Mouse (Mus musculus) lung, embryonic 16.5 days (tissue): ENCODE data around the gene Recql5. TPM values are rescaled to one million over a fixed set of nuclear protein-coding genes. Genes with fewer than 3 reads are reported as not detected.

Source experiments
- ATAC-seq: fragments of 200-750 bp; cut with Nextera tagmentation; 2 replicates; pipeline ENCODE4 v1.8.0; 2017; ENCODE audit warnings: low read depth, mild to moderate bottlenecking, moderate library complexity
- H3K27ac ChIP-seq: fragments of 300-500 bp; sonication (generic); 2 replicates; pipeline ENCODE4 v1.5.1; 2014; ENCODE audit warnings: mild to moderate bottlenecking, control low read depth, low read length
- H3K27me3 ChIP-seq: fragments of 300-500 bp; sonication (generic); 2 replicates; pipeline ENCODE4 v1.6.1; 2014; ENCODE audit warnings: low read depth, low read length, mixed read lengths; ENCODE audit not compliant: control insufficient read depth, insufficient read depth
- H3K36me3 ChIP-seq: fragments of 300-500 bp; sonication (generic); 2 replicates; pipeline ENCODE4 v1.6.1; 2014; ENCODE audit warnings: low read length; ENCODE audit not compliant: control insufficient read depth, insufficient read depth
- H3K4me1 ChIP-seq: fragments of 300-500 bp; sonication (generic); replicated peaks from 2 replicates; pipeline ENCODE4 v1.6.1; 2014; ENCODE audit warnings: low read length, mixed read lengths; ENCODE audit not compliant: control insufficient read depth, insufficient read depth
- H3K4me2 ChIP-seq: fragments of 300-500 bp; sonication (generic); 2 replicates; pipeline ENCODE4 v1.6.1; 2014; ENCODE audit warnings: low read depth, low read length, control low read depth
- H3K4me3 ChIP-seq: fragments of 300-500 bp; sonication (generic); 2 replicates; pipeline ENCODE4 v1.5.1; 2014; ENCODE audit warnings: mild to moderate bottlenecking, low read length, control low read depth
- H3K9ac ChIP-seq: fragments of 300-500 bp; sonication (generic); 2 replicates; pipeline ENCODE4 v1.6.1; 2014; ENCODE audit warnings: low read length, control low read depth
- H3K9me3 ChIP-seq: fragments of 300-500 bp; sonication (generic); 2 replicates; pipeline ENCODE4 v1.6.1; 2016; ENCODE audit warnings: low read length; ENCODE audit not compliant: control insufficient read depth
- whole genome bisulfite sequencing: fragments of 180-500 bp; shearing (Covaris S2); extraction: QIAGEN DNeasy Blood & Tissue Kit; methylation state at CpG from one replicate; pipeline ENCODE4 v1.1.7; 2014; 5-methylcytosine and 5-hydroxymethylcytosine counted together
- polyA plus RNA-seq: library from polyadenylated mRNA; unstranded; fragments of >200 nt; fragmentation: Nextera tagmentation; extraction: Ambion mirVana; gene quantifications from 2 replicates; pipeline ENCODE4 v1.2.1, GENCODE M21; 2015

Recql5 gene
- polyA plus RNA-seq, 1 experiment from 2014 or later: 25.7 TPM

DNA sequence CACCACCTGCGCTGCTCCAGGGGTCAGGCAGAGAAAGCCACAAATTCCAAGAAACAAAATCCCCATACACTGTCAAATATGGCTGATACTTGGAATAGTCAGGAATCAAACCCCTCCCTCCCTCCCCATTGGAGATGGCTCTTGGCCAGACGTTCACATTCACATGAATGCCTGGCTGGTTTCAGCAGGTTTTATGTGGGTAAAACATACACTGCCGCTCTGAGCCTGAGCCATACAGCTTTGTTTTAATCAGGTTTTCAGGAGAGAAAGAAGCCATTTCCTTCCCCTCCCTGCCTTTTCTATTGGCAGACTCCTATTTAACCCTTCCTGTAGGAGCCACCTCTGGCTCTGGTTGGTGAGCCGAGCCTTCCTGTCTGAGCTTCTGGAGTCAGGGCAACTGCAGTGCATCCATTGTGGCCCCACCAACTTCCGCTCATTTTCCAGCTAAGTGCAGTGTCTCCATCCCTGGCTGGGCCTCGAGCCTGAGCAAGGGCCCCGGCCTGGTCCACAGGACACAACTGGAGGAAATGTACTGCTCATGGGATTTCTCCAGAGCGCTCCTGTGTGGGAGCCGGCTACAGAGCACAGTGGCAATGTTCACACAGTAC lies 13.0 kb upstream of the Recql5 start:
- Histone ChIP-seq H3K9ac (no peak overlapping the region), H3K27me3 (no peaks in the 10 kb centered on the region), H3K4me2 (no peak overlapping the region), H3K36me3 (peaks cover 7% of the 10 kb centered on the region), H3K9me3 (no peaks in the 10 kb centered on the region), H3K4me3 (no peak overlapping the region), H3K4me1 (no peaks in the 10 kb centered on the region), H3K27ac (no peak overlapping the region; the same call in 1 of the 2 replicates)
- 73% methylated on average over 9 of the region's 9 CpGs for WGBS
- ATAC-seq: peak; percentile 28; the same call in 1 of the 2 replicates

DNA sequence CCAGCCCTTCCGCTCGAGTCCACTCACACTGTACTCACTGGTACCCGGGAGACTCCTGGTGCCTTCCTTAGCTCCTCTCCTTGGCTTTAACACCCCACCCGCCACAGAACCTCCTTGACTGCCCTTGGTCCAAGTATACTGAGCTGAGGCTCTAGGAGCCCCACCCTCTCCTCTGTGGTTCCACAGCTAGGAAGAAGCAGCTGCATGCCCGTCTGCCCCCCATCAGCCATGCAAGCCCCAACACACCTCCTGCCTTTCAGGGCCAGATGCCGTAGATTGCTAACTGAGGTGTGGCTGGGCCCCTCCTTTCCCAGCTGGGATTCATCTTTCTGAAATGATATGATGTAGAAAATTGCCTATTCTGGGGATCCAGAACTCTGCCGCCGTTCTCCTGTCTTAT lies 12.0 kb upstream of the Recql5 start:
- peaks cover 12% of the 10 kb centered on the region for H3K36me3 ChIP-seq
- H3K4me1 ChIP-seq: no peaks in the 10 kb centered on the region

DNA sequence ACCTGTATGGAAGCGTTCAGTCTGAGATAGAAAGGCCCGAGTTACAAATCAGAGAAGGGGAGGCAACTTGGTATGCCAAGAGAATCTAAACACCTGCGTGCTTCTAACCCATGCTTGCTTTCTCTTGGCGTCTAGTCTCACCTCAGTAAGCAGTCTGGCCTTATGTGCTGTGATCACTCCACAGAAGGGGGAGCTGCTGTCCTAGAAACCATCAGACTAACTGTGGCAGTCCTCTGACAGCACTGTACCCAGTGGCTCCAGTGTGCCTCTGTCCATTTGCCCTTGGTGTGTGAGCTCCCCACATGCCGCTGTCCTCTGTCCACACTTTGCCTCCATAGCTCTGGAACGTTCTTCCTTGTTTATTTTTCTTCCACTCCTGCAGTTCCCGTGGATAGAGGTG lies 8.7 kb upstream of the Recql5 start:
- no peaks in the 10 kb centered on the region for H3K4me1 ChIP-seq
- H3K36me3 ChIP-seq: peaks cover 24% of the 10 kb centered on the region
- H3K27me3 ChIP-seq: no peaks in the 10 kb centered on the region
- WGBS: 71% methylated on average over 7 of the region's 7 CpGs
- no peak overlapping the region for H3K4me2 ChIP-seq
- no peak for ATAC-seq
- H3K9ac ChIP-seq: no peak overlapping the region
- no peaks in the 10 kb centered on the region for H3K9me3 ChIP-seq
- H3K4me3 ChIP-seq: no peak overlapping the region
- H3K27ac ChIP-seq: no peak overlapping the region

More for the DNA sequence above, 12.0 kb upstream of the Recql5 start:
- H3K4me2 ChIP-seq: no peak overlapping the region
- whole genome bisulfite sequencing: 88% methylated on average over 7 of the region's 8 CpGs
- no peak overlapping the region for H3K27ac ChIP-seq
- no peak overlapping the region for H3K9ac ChIP-seq
- H3K4me3 ChIP-seq: no peak overlapping the region
- H3K27me3 ChIP-seq: no peaks in the 10 kb centered on the region
- H3K9me3 ChIP-seq: no peaks in the 10 kb centered on the region
- no peak for ATAC-seq

DNA sequence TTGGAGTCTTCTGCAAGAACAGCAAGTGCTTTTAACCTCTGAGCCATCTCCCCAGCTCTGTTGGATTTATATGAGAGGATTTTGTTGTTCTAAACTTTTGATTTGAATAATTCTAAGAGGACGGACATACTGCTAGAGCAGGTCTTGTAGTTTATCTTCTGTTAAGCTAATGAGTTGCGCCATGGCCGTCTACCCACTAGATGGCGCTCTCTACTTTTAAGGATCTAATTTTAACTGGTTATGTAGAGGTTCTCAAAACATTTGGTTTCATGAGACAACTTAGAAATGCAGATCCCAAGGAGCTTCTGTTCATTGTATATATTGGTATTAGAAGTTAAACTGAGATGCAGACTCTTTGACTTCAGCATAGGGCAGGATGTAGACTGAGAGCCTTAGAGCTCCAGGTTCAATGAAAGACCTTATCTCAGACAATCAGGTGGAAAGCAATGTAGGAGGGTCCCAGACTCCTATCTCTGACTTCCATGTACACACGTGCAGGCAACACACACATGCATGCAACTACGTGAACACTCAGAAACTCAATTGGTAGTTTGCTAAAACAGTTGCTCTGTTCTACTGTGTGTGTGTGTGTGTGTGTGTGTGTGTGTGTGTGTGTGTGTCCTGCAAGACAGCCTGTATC lies 6.5 kb upstream of the Recql5 start:
- Histone ChIP-seq H3K4me1 (no peaks in the 10 kb centered on the region), H3K27ac (no peak overlapping the region), H3K4me2 (no peak overlapping the region), H3K36me3 (peaks cover 24% of the 10 kb centered on the region), H3K4me3 (no peak overlapping the region), H3K27me3 (no peaks in the 10 kb centered on the region), H3K9ac (no peak overlapping the region), H3K9me3 (no peaks in the 10 kb centered on the region)
- WGBS: 31% methylated on average over 6 of the region's 6 CpGs
- ATAC-seq: peak; percentile 41; the same call in 1 of the 2 replicates

DNA sequence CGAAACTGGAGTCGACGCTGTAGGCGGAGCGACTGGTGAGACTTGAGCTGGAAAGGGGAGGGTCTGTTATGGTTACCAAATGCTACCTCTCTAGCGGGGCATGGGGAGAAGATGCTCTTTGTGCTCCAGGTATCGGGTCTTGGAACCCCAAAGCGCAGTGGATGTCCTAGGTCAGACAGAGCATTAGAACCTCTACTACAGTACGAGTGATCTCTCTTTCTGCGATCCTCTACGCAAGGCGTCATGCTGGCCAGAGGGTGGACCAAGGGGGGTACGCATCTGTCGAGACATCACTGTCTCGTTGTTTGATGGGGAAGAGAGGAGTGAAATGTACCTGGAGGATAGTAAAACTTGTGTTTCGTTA lies 452 bp upstream of the Recql5 start:
- Histone ChIP-seq H3K4me2 (peak overlapping the region; percentile 91), H3K4me3 (peak overlapping the region; percentile 74), H3K9me3 (no peaks in the 10 kb centered on the region), H3K27ac (no peak overlapping the region), H3K36me3 (peaks cover 10% of the 10 kb centered on the region; the same call in 1 of the 2 replicates), H3K9ac (peak overlapping the region; percentile 77), H3K4me1 (peaks cover 14% of the 10 kb centered on the region), H3K27me3 (no peaks in the 10 kb centered on the region)
- WGBS: under 1% methylated on average over 16 of the region's 16 CpGs
- peak; percentile 30 for ATAC-seq

DNA sequence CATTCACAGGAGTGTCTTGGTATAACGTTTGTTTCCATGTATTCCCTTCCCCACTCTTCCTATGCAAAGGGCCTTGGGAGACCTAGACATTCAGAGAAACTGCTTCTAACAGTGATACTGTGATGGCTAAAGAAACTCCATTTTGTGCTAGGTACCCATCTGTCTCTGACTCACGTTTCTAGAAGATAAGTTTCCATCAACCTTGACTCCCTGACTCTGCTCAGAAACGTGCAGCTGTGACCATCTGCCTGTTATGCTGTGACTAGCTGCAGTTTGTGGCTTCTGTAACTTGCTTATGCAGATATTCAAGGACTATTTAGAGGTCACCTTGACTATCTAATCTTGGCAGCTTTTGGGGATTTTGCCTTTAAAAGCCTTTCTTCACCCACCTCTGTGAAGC lies 2.0 kb downstream of the Recql5 start:
- Histone ChIP-seq H3K4me3 (no peak overlapping the region), H3K27ac (no peak overlapping the region), H3K9me3 (no peaks in the 10 kb centered on the region), H3K27me3 (no peaks in the 10 kb centered on the region), H3K9ac (no peak overlapping the region), H3K4me1 (peaks cover 14% of the 10 kb centered on the region), H3K36me3 (no peaks in the 10 kb centered on the region; the same call in 1 of the 2 replicates), H3K4me2 (no peak overlapping the region)
- WGBS: 64% methylated on average over 3 of the region's 3 CpGs
- ATAC-seq: no peak

DNA sequence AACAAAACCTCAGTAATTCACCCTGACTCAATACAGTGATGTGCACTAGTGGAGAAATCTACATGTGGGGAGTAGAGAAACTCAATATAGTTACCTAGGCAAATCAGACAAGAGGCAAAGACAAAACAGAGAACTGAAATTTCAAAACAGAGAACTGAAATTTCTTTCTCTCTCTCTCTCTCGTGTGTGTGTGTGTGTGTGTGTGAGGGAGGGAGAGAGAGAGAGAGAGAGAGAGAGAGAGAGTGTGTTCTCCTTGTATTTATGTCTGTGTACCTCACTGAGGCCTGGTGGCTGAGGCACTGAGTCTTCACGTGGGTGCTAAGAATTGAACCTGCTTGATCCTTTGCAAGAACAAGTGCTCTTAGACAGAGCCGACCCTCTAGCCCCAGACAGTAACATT lies 3.5 kb downstream of the Recql5 start:
- no peak overlapping the region for H3K4me2 ChIP-seq
- no peak for ATAC-seq
- WGBS: 78% methylated on average over 2 of the region's 3 CpGs
- H3K9ac ChIP-seq: no peak overlapping the region
- H3K9me3 ChIP-seq: no peaks in the 10 kb centered on the region
- peaks cover 14% of the 10 kb centered on the region for H3K4me1 ChIP-seq
- no peak overlapping the region for H3K27ac ChIP-seq
- no peak overlapping the region for H3K4me3 ChIP-seq
- H3K27me3 ChIP-seq: no peaks in the 10 kb centered on the region
- H3K36me3 ChIP-seq: no peaks in the 10 kb centered on the region

DNA sequence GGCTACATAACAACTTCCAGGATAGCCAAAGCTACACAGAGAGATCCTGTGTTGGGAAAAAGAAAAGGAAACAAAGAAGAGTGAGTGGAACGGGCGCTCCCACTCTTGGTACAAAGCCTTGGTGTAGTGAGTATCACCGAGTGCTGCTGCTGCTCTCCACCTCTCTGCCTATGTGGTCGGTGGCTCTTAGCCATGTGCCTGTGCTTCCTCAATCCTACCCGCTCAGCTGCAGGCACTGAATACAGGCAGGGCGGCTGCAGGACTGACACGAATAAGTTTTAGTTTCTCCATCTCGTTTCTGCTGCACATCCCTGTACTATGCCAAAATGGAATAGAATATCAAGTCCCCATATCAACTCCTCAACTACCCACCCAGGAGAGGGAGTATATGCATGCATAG lies 4.2 kb downstream of the Recql5 start:
- H3K9me3 ChIP-seq: no peaks in the 10 kb centered on the region
- H3K27ac ChIP-seq: no peak overlapping the region
- peaks cover 7% of the 10 kb centered on the region for H3K4me1 ChIP-seq
- ATAC-seq: no peak
- H3K27me3 ChIP-seq: no peaks in the 10 kb centered on the region
- WGBS: 85% methylated on average over 8 of the region's 8 CpGs
- no peak overlapping the region for H3K9ac ChIP-seq
- no peak overlapping the region for H3K4me3 ChIP-seq
- no peak overlapping the region for H3K4me2 ChIP-seq
- H3K36me3 ChIP-seq: no peaks in the 10 kb centered on the region

DNA sequence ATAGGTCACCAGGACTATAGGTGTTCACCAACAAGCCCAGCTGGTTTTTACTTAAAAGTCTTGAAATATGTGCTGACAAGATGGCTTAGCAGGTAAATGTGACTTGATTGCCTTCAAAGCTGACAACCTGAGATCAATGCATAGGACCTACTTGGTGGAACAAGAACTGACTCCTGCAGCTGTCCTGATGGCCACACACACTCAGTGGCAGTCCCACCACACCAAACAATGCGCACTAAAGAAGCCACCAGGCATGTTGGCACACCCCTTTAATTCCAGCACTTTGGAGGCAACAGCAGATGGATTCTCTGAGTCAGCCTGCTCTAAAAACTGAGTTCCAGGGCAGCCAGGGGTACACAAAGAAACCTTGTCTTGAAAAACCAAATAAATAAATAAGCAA lies 11.3 kb downstream of the Recql5 start:
- no peak overlapping the region for H3K4me2 ChIP-seq
- H3K27me3 ChIP-seq: no peaks in the 10 kb centered on the region
- H3K4me3 ChIP-seq: no peak overlapping the region
- no peaks in the 10 kb centered on the region for H3K4me1 ChIP-seq
- H3K27ac ChIP-seq: no peak overlapping the region
- no peak overlapping the region for H3K9ac ChIP-seq
- no peak for ATAC-seq
- peaks cover 2% of the 10 kb centered on the region; the same call in 1 of the 2 replicates for H3K36me3 ChIP-seq
- H3K9me3 ChIP-seq: no peaks in the 10 kb centered on the region
- 94% methylated on average over 1 of the region's 1 CpGs for WGBS
